Mouse (Mus musculus) neutrophil, adult 65 days (primary cell): ENCODE measurements around the gene Ncoa1. TPM values are rescaled to one million over a fixed set of nuclear protein-coding genes. Genes with fewer than 3 reads are reported as not detected.

ENCODE experiments used
- total RNA-seq: library from RNA; stranded (reverse); gene quantifications from 2 replicates; pipeline ENCODE4 v1.2.4, GENCODE M21; 2023

Ncoa1 gene
- 46.0 and 69.5 TPM in 2 replicates for total RNA-seq

DNA sequence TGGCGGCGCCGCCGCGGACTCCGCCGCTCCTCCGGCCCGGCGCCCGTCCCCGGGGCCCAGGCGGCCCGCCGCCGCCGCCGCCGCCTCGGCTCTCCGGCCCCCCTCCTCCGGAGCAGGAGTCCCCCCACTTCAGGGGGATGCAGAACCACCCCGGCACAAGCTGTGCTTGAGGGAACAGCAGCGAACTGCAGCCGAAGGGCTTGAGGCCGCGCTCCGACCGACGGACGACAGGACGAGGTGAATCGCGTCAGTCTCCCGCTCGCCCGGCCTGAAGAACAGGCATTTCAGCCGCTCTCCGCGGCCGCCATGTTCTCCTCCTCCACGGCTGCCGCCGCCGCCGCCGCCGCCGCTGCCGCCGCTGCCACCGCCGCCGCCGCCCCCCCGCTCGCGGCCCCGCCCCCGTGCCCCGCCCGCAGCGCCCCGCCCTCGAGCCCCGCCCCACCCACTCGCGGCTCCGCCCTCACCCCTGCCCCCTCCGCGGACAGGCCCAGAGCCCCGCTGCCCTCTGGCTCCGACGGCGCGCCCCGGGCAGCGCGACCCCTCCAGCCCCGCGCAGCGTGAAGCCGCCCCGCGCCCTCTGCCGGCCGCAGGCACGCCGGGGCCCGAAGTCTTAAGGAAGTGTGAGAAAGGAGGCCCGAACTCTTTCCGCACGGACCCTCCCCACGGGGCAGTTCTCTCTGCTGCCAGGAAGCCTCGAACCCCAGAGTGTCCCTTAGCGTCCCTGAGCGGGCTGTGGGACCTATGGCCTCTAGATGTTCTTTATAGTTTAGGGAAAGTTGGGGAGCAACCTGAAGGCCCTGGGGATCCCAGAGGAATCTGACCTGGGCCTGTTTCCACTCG is at the start of gene Ncoa1:
Ncoa1 (minus strand) TSS at position 351 of the 840 bp plus-strand sequence.

DNA sequence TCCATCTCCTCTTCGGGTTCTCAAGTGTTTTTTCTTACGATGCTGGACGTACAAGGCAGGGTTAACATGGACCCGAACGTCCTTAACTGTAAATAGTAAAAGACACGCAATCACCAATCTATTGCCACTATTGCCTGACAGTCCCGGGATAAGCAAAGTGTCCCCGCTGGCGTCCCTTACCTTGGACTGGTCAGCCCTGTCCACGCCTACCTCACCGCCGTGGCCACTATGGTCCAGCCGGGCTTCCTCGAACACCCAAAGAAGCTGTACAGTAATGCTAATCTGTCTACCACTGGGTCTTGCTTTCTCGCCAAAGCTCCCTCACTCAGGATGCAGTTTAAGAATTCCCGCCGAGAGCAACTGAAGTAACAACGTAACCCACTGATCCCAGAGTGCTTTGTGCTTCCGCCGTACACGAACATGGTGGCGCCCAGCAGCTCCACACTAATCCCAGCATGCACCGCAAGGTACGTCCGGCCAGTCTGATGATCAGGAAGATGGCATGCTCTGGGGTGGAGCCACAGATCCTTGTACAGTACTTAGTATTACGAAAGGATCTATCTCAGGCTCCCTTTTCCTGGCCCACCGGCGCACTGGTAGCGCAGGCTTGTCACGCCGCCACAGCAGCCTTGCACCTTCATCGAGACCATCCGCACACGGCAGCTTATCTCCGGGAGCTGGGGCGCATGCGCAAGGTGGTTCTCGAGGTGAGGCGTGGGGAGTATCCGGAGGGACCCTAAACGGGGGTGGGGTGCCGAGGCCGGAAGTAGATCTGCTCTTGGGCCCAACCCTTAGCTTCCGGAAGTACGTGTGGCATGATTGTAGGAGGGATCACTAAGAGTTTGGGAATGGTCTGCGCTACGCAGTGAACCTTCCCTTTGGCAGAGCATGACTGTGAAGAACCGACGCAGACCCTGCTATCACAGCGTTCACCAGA is 243.1 kb downstream of the Ncoa1 start, which contains the start of the genes Ptrhd1 and Cenpo:
Ptrhd1 (plus strand) TSS at position 456 of the 937 bp plus-strand sequence.
Cenpo (minus strand) TSS at position 723 of the 937 bp plus-strand sequence.

Other genes with a start within 250 kb of the Ncoa1 start
- 3.8 and 4.7 TPM in 2 replicates for gene Ptrhd1, start 243.2 kb downstream of the Ncoa1 start, total RNA-seq
- gene Cenpo, start 242.9 kb downstream of the Ncoa1 start, total RNA-seq = 15.0 and 15.8 TPM in 2 replicates
- 143 and 184 TPM in 2 replicates for gene Itsn2, start 115.5 kb upstream of the Ncoa1 start, total RNA-seq
- not detected in 2 replicates for gene Gm3625, start 115.7 kb upstream of the Ncoa1 start, total RNA-seq